Mouse (Mus musculus): ENCODE measurements around the gene Atpaf2. TPM values are rescaled to one million over a fixed set of nuclear protein-coding genes. Genes with fewer than 3 reads are reported as not detected.
"Not testable (repeated sequence)": the region's sequence is repeated elsewhere in the genome, so short reads cannot be mapped to it uniquely, and the experiment has no call there.

Gene Atpaf2
- 10 to 100 TPM in 18 of 26 experiments, 1 to 10 TPM in 8; 4.8 to 25.1 (median 14.0) TPM for total RNA-seq (2018; cell fraction: chromatin; rRNA removed)
- 10 to 100 TPM; 11.5 to 24.5 (median 17.1) TPM for total RNA-seq (2018; cell fraction: cytosol; rRNA removed)
- total RNA-seq (2018; cell fraction: nucleus; rRNA removed), result 10 to 100 TPM in 19 of 26 experiments, 1 to 10 TPM in 7; 6.2 to 26.4 (median 13.1) TPM
- 14.8 to 26.6 TPM (median 21.7 TPM) in 3 replicates for polyA plus RNA-seq (2018)

GRCm38 (mm10) chr11:60417717-60418472 is at the start of gene Atpaf2:
Atpaf2 (minus strand) TSS chr11:60418457.
- under 1% methylated on average over 39 of the region's 39 CpGs for WGBS (ENCODE audit: missing documents)
- Histone ChIP-seq H3K36me3 (ENCODE audit: inconsistent target) (no peaks in the 10 kb centered on the region), H3K79me2 (ENCODE audit: inconsistent target) (peaks cover 52% of the 10 kb centered on the region), H3K4me3 (ENCODE audit: inconsistent target) (peak within 1 kb of the TSS; percentile 66), H3K27ac (no peak within 1 kb of the TSS)

GRCm38 (mm10) chr11:60465943-60466380 is 47.7 kb upstream of the Atpaf2 start:
- 94% methylated on average over 2 of the region's 2 CpGs for WGBS (ENCODE audit: missing documents)
- Histone ChIP-seq H3K79me2 (ENCODE audit: inconsistent target) (no peaks in the 10 kb centered on the region), H3K27ac (no peak overlapping the region), H3K36me3 (ENCODE audit: inconsistent target) (peaks cover 82% of the 10 kb centered on the region), H3K4me3 (ENCODE audit: inconsistent target) (no peak overlapping the region)

- no peak overlapping the region for H3K4me3 ChIP-seq (ENCODE audit: inconsistent target)
- H3K36me3 ChIP-seq (ENCODE audit: inconsistent target), result peaks cover 52% of the 10 kb centered on the region
- peaks cover 25% of the 10 kb centered on the region for H3K79me2 ChIP-seq (ENCODE audit: inconsistent target)
- H3K27ac ChIP-seq, result no peak overlapping the region
- 100% methylated on average over 1 of the region's 1 CpGs for WGBS (ENCODE audit: missing documents)
Observed at GRCm38 (mm10) chr11:60457973-60458372, 39.7 kb upstream of the Atpaf2 start.

GRCm38 (mm10) chr11:60454745-60455087 is 36.5 kb upstream of the Atpaf2 start:
- H3K4me3 ChIP-seq (ENCODE audit: inconsistent target), result peak overlapping the region; percentile 87
- H3K36me3 ChIP-seq (ENCODE audit: inconsistent target), result peaks cover 20% of the 10 kb centered on the region; the same call in 1 of the 2 replicates
- H3K27ac ChIP-seq, result peak overlapping the region; percentile 40
- H3K79me2 ChIP-seq (ENCODE audit: inconsistent target), result peaks cover 25% of the 10 kb centered on the region
- under 1% methylated on average over 17 of the region's 17 CpGs for WGBS (ENCODE audit: missing documents)

- Histone ChIP-seq H3K4me3 (ENCODE audit: inconsistent target) (peak within 1 kb of the TSS; percentile 87), H3K79me2 (ENCODE audit: inconsistent target) (peaks cover 25% of the 10 kb centered on the region), H3K27ac (peak within 1 kb of the TSS; percentile 40), H3K36me3 (ENCODE audit: inconsistent target) (peaks cover 15% of the 10 kb centered on the region; the same call in 1 of the 2 replicates)
- 6% methylated on average over 24 of the region's 27 CpGs for WGBS (ENCODE audit: missing documents)
Observed at GRCm38 (mm10) chr11:60454080-60454744, 36.0 kb upstream of the Atpaf2 start, which contains the start of gene Drg2. Drg2 (plus strand) TSS chr11:60454591.

- Histone ChIP-seq H3K27ac (no peak overlapping the region), H3K4me3 (ENCODE audit: inconsistent target) (no peak overlapping the region)
Observed at GRCm38 (mm10) chr11:60444007-60444406, 25.8 kb upstream of the Atpaf2 start.

GRCm38 (mm10) chr11:60442896-60443295 is 24.6 kb upstream of the Atpaf2 start:
- Histone ChIP-seq H3K79me2 (ENCODE audit: inconsistent target) (no peaks in the 10 kb centered on the region), H3K36me3 (ENCODE audit: inconsistent target) (peaks cover 28% of the 10 kb centered on the region), H3K4me3 (ENCODE audit: inconsistent target) (no peak overlapping the region), H3K27ac (no peak overlapping the region)
- 96% methylated on average over 6 of the region's 6 CpGs for WGBS (ENCODE audit: missing documents)

More at GRCm38 (mm10) chr11:60444007-60444406, 25.8 kb upstream of the Atpaf2 start:
- Histone ChIP-seq H3K79me2 (ENCODE audit: inconsistent target) (no peaks in the 10 kb centered on the region), H3K36me3 (ENCODE audit: inconsistent target) (peaks cover 18% of the 10 kb centered on the region)
- 91% methylated on average over 4 of the region's 4 CpGs for WGBS (ENCODE audit: missing documents)

- Histone ChIP-seq H3K4me3 (ENCODE audit: inconsistent target) (no peak overlapping the region), H3K79me2 (ENCODE audit: inconsistent target) (no peaks in the 10 kb centered on the region), H3K36me3 (ENCODE audit: inconsistent target) (peaks cover 32% of the 10 kb centered on the region), H3K27ac (no peak overlapping the region)
- 94% methylated on average over 7 of the region's 7 CpGs for WGBS (ENCODE audit: missing documents)
Observed at GRCm38 (mm10) chr11:60440176-60440575, 21.9 kb upstream of the Atpaf2 start.

GRCm38 (mm10) chr11:60439621-60440020 is 21.4 kb upstream of the Atpaf2 start:
- H3K27ac ChIP-seq, result not testable (repeated sequence)
- peaks cover 32% of the 10 kb centered on the region for H3K36me3 ChIP-seq (ENCODE audit: inconsistent target)

GRCm38 (mm10) chr11:60436618-60437017 is 18.4 kb upstream of the Atpaf2 start:
- no peak overlapping the region for H3K4me3 ChIP-seq (ENCODE audit: inconsistent target)
- peaks cover 30% of the 10 kb centered on the region; the same call in 1 of the 2 replicates for H3K36me3 ChIP-seq (ENCODE audit: inconsistent target)
- WGBS (ENCODE audit: missing documents), result 59% methylated on average over 3 of the region's 3 CpGs
- no peak overlapping the region for H3K27ac ChIP-seq
- H3K79me2 ChIP-seq (ENCODE audit: inconsistent target), result no peaks in the 10 kb centered on the region

More at GRCm38 (mm10) chr11:60439621-60440020, 21.4 kb upstream of the Atpaf2 start:
- WGBS (ENCODE audit: missing documents), result 100% methylated on average over 1 of the region's 1 CpGs
- not testable (repeated sequence) for H3K4me3 ChIP-seq (ENCODE audit: inconsistent target); H3K79me2 ChIP-seq (ENCODE audit: inconsistent target)

- Histone ChIP-seq H3K36me3 (ENCODE audit: inconsistent target) (peaks cover 19% of the 10 kb centered on the region; the same call in 1 of the 2 replicates), H3K27ac (no peak overlapping the region), H3K4me3 (ENCODE audit: inconsistent target) (no peak overlapping the region), H3K79me2 (ENCODE audit: inconsistent target) (no peaks in the 10 kb centered on the region)
- WGBS (ENCODE audit: missing documents), result 100% methylated on average over 1 of the region's 1 CpGs
Observed at GRCm38 (mm10) chr11:60435133-60435532, 16.9 kb upstream of the Atpaf2 start.

- Histone ChIP-seq H3K79me2 (ENCODE audit: inconsistent target) (no peaks in the 10 kb centered on the region), H3K4me3 (ENCODE audit: inconsistent target) (no peak overlapping the region), H3K27ac (no peak overlapping the region), H3K36me3 (ENCODE audit: inconsistent target) (peaks cover 15% of the 10 kb centered on the region; the same call in 1 of the 2 replicates)
Observed at GRCm38 (mm10) chr11:60433501-60433900, 15.2 kb upstream of the Atpaf2 start.

- WGBS (ENCODE audit: missing documents), result 100% methylated on average over 3 of the region's 3 CpGs
- no peak overlapping the region for H3K27ac ChIP-seq
- peaks cover 5% of the 10 kb centered on the region; the same call in 1 of the 2 replicates for H3K36me3 ChIP-seq (ENCODE audit: inconsistent target)
- H3K79me2 ChIP-seq (ENCODE audit: inconsistent target), result 0 out of 2 replicates have a peak, but pooled peaks cover 5% of the 10 kb centered on the region
- no peak overlapping the region for H3K4me3 ChIP-seq (ENCODE audit: inconsistent target)
Observed at GRCm38 (mm10) chr11:60427628-60428027, 9.4 kb upstream of the Atpaf2 start.

GRCm38 (mm10) chr11:60426417-60426816 is 8.2 kb upstream of the Atpaf2 start:
- H3K36me3 ChIP-seq (ENCODE audit: inconsistent target), result no peaks in the 10 kb centered on the region
- H3K79me2 ChIP-seq (ENCODE audit: inconsistent target), result 0 out of 2 replicates have a peak, but pooled peaks cover 5% of the 10 kb centered on the region
- 100% methylated on average over 1 of the region's 1 CpGs for WGBS (ENCODE audit: missing documents)

More at GRCm38 (mm10) chr11:60426417-60426816, 8.2 kb upstream of the Atpaf2 start:
- Histone ChIP-seq H3K4me3 (ENCODE audit: inconsistent target) (no peak overlapping the region), H3K27ac (no peak overlapping the region)
